Mouse (Mus musculus) brain, embryonic 14.5 days (tissue): ENCODE data around the gene Thsd4. TPM values are rescaled to one million over a fixed set of nuclear protein-coding genes. Genes with fewer than 3 reads are reported as not detected.

Experiments used
- DNase-seq: peaks from one replicate; pipeline ENCODE4 v3.0.0-alpha.2; 2011; ENCODE audit warnings: low read depth
- CTCF ChIP-seq: fragments of 200-500 bp; IDR thresholded peaks from 2 replicates; pipeline ENCODE4 v1.5.1; 2012; ENCODE audit warnings: inconsistent platforms, mild to moderate bottlenecking, moderate library complexity, borderline replicate concordance; ENCODE audit not compliant: insufficient read depth, insufficient read length; ENCODE audit errors: extremely low read depth
- POLR2A ChIP-seq: fragments of 200-500 bp; IDR thresholded peaks from 2 replicates; pipeline ENCODE4 v1.6.1; 2012; ENCODE audit warnings: mild to moderate bottlenecking, inconsistent platforms, borderline replicate concordance; ENCODE audit not compliant: poor library complexity, insufficient read depth, insufficient read length, severe bottlenecking; ENCODE audit errors: extremely low read depth
- polyA plus RNA-seq: library from polyadenylated mRNA; depleted of rRNA; stranded (reverse); fragments of >200 nt; gene quantifications from 2 replicates; pipeline ENCODE4 v1.2.3, GENCODE M21; 2012

Gene Thsd4
- polyA plus RNA-seq, 1 experiment = 7.9 TPM

- DNase-seq = no peak
- no peak for TF ChIP-seq POLR2A
- no peak for TF ChIP-seq CTCF
These were observed 5.5 kb downstream of the Thsd4 start for GRCm38 (mm10) chr9:60516379-60516778.

GRCm38 (mm10) chr9:60513329-60513788 lies 8.5 kb downstream of the Thsd4 start:
- TF ChIP-seq CTCF (no peak), POLR2A (no peak)
- DNase-seq = no peak

DNA sequence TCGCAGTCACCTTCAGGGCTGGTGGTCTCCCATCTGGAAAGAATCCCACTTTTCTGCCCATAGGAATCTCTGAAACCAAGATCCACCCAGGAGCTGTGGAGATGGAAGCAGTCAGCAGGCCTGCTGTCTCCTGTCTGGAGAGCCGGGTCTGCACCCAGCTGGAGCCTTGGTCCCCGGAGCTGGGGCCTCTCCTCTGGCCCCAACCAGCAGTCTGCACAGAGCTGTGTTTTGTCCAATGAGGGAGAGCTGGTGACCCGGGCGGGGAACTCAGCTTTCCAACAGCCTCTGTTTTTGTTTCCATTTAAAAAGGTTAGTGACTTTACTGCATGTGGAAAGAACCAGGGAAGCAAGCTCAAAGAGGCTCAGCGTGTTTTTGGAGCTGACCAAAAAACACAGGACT lies 11.0 kb downstream of the Thsd4 start:
- no peak for TF ChIP-seq CTCF
- no peak for DNase-seq

GRCm38 (mm10) chr9:60506136-60506535 lies 15.7 kb downstream of the Thsd4 start:
- TF ChIP-seq POLR2A (no peak), CTCF (no peak)
- no peak for DNase-seq

- DNase-seq = no peak
- TF ChIP-seq POLR2A (no peak), CTCF (no peak)
These were observed 17.2 kb downstream of the Thsd4 start for GRCm38 (mm10) chr9:60504378-60505285.

DNA sequence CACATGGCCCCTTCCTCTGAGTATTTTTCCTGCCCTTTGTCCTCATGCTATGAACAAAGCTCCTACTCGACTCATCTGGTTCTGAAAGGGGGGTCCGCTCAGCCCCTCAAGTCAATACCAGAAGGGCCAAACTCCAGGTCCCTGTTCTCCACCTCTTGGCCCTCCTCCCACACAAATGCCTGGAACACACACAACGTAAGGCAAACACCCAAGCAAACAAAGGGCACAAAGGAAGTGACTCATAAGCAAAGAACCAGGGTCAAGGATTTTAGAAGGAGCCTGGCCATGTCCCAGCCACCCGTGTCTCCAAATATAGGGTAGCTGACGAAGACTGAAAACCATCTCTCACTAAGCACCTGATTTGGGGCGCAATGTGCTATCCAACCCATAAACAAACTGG lies 19.6 kb downstream of the Thsd4 start:
- no peak for TF ChIP-seq CTCF
- TF ChIP-seq POLR2A = no peak
- no peak for DNase-seq

DNA sequence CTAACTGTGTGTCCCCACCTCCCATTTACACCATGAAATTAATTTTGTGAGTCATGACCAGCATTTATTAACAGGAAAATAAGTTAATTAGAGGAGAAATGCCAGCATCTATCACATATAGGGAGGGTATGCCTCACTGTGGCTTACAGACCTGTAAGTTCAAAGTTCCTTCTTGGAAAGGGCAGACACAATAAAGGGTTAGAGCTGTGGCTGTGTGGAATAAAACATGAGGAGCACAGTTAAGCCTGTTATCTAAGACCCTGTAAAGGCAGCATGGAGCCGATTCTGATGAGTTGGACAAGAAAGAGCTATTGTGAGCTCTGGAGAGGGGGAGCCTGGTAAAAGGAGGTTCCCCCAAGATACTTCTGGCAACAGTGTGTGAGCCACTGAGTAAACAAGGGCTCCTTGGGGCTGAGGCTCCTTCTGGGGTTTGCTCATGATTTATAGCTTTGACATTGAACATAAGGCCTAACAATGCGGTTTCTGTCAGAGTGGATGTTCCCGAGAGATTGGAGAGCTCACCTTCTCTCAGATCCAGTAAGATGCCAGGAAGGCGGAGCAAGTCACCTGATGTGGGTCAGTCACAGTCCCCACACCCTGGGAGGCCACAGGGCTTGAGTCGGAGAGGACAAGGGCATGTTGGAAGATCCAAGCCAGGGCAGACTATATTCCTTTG lies 20.2 kb downstream of the Thsd4 start:
- DNase-seq = no peak
- TF ChIP-seq POLR2A (no peak), CTCF (no peak)

GRCm38 (mm10) chr9:60492275-60492974 lies 29.4 kb downstream of the Thsd4 start:
- TF ChIP-seq POLR2A = no peak
- no peak for TF ChIP-seq CTCF
- DNase-seq = no peak

- DNase-seq = peak; percentile 55
- TF ChIP-seq CTCF (no peak), POLR2A (no peak)
These were observed 30.3 kb downstream of the Thsd4 start for GRCm38 (mm10) chr9:60491489-60492100.

- DNase-seq = no peak
- no peak for TF ChIP-seq POLR2A
- TF ChIP-seq CTCF = no peak
These were observed 30.8 kb downstream of the Thsd4 start for GRCm38 (mm10) chr9:60491079-60491478.

GRCm38 (mm10) chr9:60488816-60489215 lies 33.0 kb downstream of the Thsd4 start:
- DNase-seq = no peak

GRCm38 (mm10) chr9:60482165-60482564 lies 39.7 kb downstream of the Thsd4 start:
- TF ChIP-seq POLR2A (no peak), CTCF (no peak)
- DNase-seq = no peak

More at GRCm38 (mm10) chr9:60488816-60489215, 33.0 kb downstream of the Thsd4 start:
- no peak for TF ChIP-seq CTCF
- no peak for TF ChIP-seq POLR2A
